ENCODE assay signal across 16 mouse cellular contexts in genomic region chr13:10720639-10721038, GRCm38 (mm10).
A peak's percentile ranks its signal among the peaks of the same experiment; 100 is the strongest.
DNase-seq lines count a peak whose midpoint lies in the region.
"Had no signal": no experiment of that assay in that cellular context is flagged by ENCODE, and none has a peak within 500 bp of the region (broad histone marks: within the 10 kb centered on the region; RNA-seq: fewer than 3 reads in every experiment).

No protein-coding gene starts in this region.

- peak; percentile 12 for DNase-seq in left cerebral cortex, adult 11 months (ENCODE audit: low spot score)
- DNase-seq in left cerebral cortex, postnatal 4 days = no peak
- DNase-seq in frontal cortex, postnatal 36 days (ENCODE audit: low spot score in 2 of 2) = peak; percentile 19 to 61
- DNase-seq in left cerebral cortex, postnatal 36 days (ENCODE audit: low spot score in 2 of 2) = peak; percentile 19 to 27
- DNase-seq in right cerebral cortex, postnatal 36 days (ENCODE audit: low spot score in 2 of 2) = peak; percentile 9 to 31
- no peak for DNase-seq in cerebellum, adult 18-20 months
- DNase-seq in spleen, adult 12 weeks (ENCODE audit: low spot score) = no peak
- no peak for DNase-seq in natural killer cell, adult 2 months (ENCODE audit: low spot score in 2 of 2)
- DNase-seq: adrenal gland, adult 8-10 months; adrenal gland, postnatal 36 days; cerebellum, adult 11 months; cerebellum, adult 9-10 months; cerebellum, postnatal 25 days; gastrocnemius, adult 2 months; gastrocnemius, postnatal 25 days; heart, postnatal 36 days had no signal

- intact Hi-C loops in left cerebral cortex, postnatal 4 days (cut with DNase I) = no loop called here
- intact Hi-C loops in left cerebral cortex, postnatal 36 days (cut with DNase I) = no loop called here

Comparison
In these comparisons a context has a peak if more than half of its experiments do, and no peak if none do; other contexts are left out.
1. DNase-seq: peak in left cerebral cortex, adult 11 months (single experiment), frontal cortex, postnatal 36 days (2 of 2), left cerebral cortex, postnatal 36 days (2 of 2) and right cerebral cortex, postnatal 36 days (2 of 2); none in left cerebral cortex, postnatal 4 days (single experiment), cerebellum, adult 18-20 months (0 of 2), spleen, adult 12 weeks (single experiment) and natural killer cell, adult 2 months (0 of 2).